22 mouse cellular contexts compared by ENCODE assay signal in genomic region chr11:101193076-101193475, GRCm38 (mm10). TPM values are rescaled to one million over a fixed set of nuclear protein-coding genes. Genes with fewer than 3 reads are reported as not detected.
"Had no signal": no experiment of that assay in that cellular context is flagged by ENCODE, and none has a peak within 500 bp of the region (broad histone marks: within the 10 kb centered on the region; RNA-seq: fewer than 3 reads in every experiment).

No protein-coding gene starts in this region.

- H3K4me2 ChIP-seq: limb, embryonic 12.5 days; limb, embryonic 15.5 days; liver, embryonic 11.5 days; lung, embryonic 14.5 days; midbrain, embryonic 12.5 days; midbrain, embryonic 15.5 days; neural tube, embryonic 12.5 days; neural tube, embryonic 15.5 days; stomach, embryonic 15.5 days had no signal

- H3K27me3 ChIP-seq: limb, embryonic 12.5 days; limb, embryonic 15.5 days; midbrain, embryonic 12.5 days; midbrain, embryonic 15.5 days; neural tube, embryonic 12.5 days; neural tube, embryonic 15.5 days; stomach, embryonic 15.5 days had no signal

- H3K27ac ChIP-seq: kidney, postnatal 0 days; left cerebral cortex, adult 2 months; limb, embryonic 12.5 days; limb, embryonic 15.5 days; liver, embryonic 14.5 days; macrophage; midbrain, embryonic 12.5 days; midbrain, embryonic 15.5 days; neural tube, embryonic 12.5 days; neural tube, embryonic 15.5 days; stomach, embryonic 15.5 days had no signal

- DNase-seq: kidney, postnatal 36 days; layer of hippocampus, postnatal 36 days; liver, postnatal 0 days; lung, embryonic 14.5 days; right cerebral cortex, adult 18-20 months; right cerebral cortex, postnatal 14 days; right cerebral cortex, postnatal 4 days; spleen, adult 18-20 months; thymus, postnatal 25 days had no signal

- H3K4me3 ChIP-seq: left cerebral cortex, adult 2 months; limb, embryonic 12.5 days; limb, embryonic 15.5 days; midbrain, embryonic 12.5 days; midbrain, embryonic 15.5 days; neural tube, embryonic 12.5 days; neural tube, embryonic 15.5 days; stomach, embryonic 15.5 days had no signal

- H3K9ac ChIP-seq: limb, embryonic 12.5 days; limb, embryonic 15.5 days; liver, embryonic 14.5 days; liver, postnatal 0 days; lung, embryonic 14.5 days; midbrain, embryonic 12.5 days; midbrain, embryonic 15.5 days; neural tube, embryonic 12.5 days; neural tube, embryonic 15.5 days; stomach, embryonic 15.5 days had no signal

- ATAC-seq: liver, postnatal 0 days; lung, postnatal 0 days; midbrain, embryonic 15.5 days had no signal

- H3K9me3 ChIP-seq: limb, embryonic 12.5 days; limb, embryonic 15.5 days; midbrain, embryonic 12.5 days; midbrain, embryonic 15.5 days; neural tube, embryonic 12.5 days; neural tube, embryonic 15.5 days; stomach, embryonic 15.5 days had no signal

RNA-seq across cellular contexts. Expression of gene Ccr10, which starts 17.8 kb away (rescaled TPM):
- polyA plus RNA-seq: limb, embryonic 12.5 days; liver, embryonic 14.5 days; macrophage had no signal
